Mouse (Mus musculus) bone marrow, adult 2 months (tissue): ENCODE data around the gene Muc13.
A peak's percentile ranks its signal among the peaks of the same experiment; 100 is the strongest.

Source experiments
- CTCF ChIP-seq: fragments of 200-500 bp; IDR thresholded peaks from 2 replicates; pipeline ENCODE4 v1.5.1; 2011; ENCODE audit warnings: low read length, control low read depth; ENCODE audit not compliant: control insufficient read depth, insufficient read depth
- POLR2A ChIP-seq: fragments of 200-500 bp; IDR thresholded peaks from 2 replicates; pipeline ENCODE4 v1.6.1; 2011; ENCODE audit warnings: low read depth, mild to moderate bottlenecking, control low read depth, low read length, borderline replicate concordance; ENCODE audit not compliant: control insufficient read depth

- peak; percentile 74 for TF ChIP-seq CTCF
- TF ChIP-seq POLR2A: no peak
Observed at GRCm38 (mm10) chr16:33820269-33821178, 26.7 kb downstream of the Muc13 start.
